Mouse (Mus musculus): ENCODE measurements around the gene Tmem143.

- peak; percentile 87 for TF ChIP-seq CTCF (IDR thresholded peaks at IDR 0.05; ENCODE audit: low read depth)
- TF ChIP-seq EP300 (optimal IDR thresholded peaks at IDR 0.05) = no peak
Observed at GRCm38 (mm10) chr7:45935114-45935513, 38.4 kb downstream of the Tmem143 start.

Data from stomach, postnatal 0 days (tissue).